Mouse (Mus musculus) heart, embryonic 16.5 days (tissue): ENCODE measurements around the gene Phlda1. TPM values are rescaled to one million over a fixed set of nuclear protein-coding genes. Genes with fewer than 3 reads are reported as not detected.

Source experiments
- ATAC-seq: fragments of 200-750 bp; cut with Nextera tagmentation; replicated peaks from 2 replicates; pipeline ENCODE4 v1.8.0; 2017; ENCODE audit warnings: moderate number of reproducible peaks; ENCODE audit not compliant: insufficient read depth, low FRiP score; ENCODE audit errors: extremely low read depth
- H3K27ac ChIP-seq: fragments of 300-500 bp; sonication (generic); 2 replicates; pipeline ENCODE4 v1.5.1; 2014; ENCODE audit warnings: mild to moderate bottlenecking, low read length, control low read depth, moderate library complexity
- H3K27me3 ChIP-seq: fragments of 300-500 bp; sonication (generic); 2 replicates; pipeline ENCODE4 v1.6.1; 2014; ENCODE audit warnings: low read length, mixed read lengths; ENCODE audit not compliant: control insufficient read depth, insufficient read depth
- H3K36me3 ChIP-seq: fragments of 300-500 bp; sonication (generic); 2 replicates; pipeline ENCODE4 v1.6.1; 2014; ENCODE audit not compliant: control insufficient read depth, insufficient read depth
- H3K4me1 ChIP-seq: fragments of 300-500 bp; sonication (generic); 2 replicates; pipeline ENCODE4 v1.6.1; 2014; ENCODE audit warnings: low read length, mixed read lengths; ENCODE audit not compliant: control insufficient read depth, insufficient read depth
- H3K4me2 ChIP-seq: fragments of 300-500 bp; sonication (generic); 2 replicates; pipeline ENCODE4 v1.6.1; 2014; ENCODE audit warnings: low read depth, mild to moderate bottlenecking, control low read depth, low read length
- H3K4me3 ChIP-seq: fragments of 300-500 bp; sonication (generic); 2 replicates; pipeline ENCODE4 v1.5.1; 2014; ENCODE audit warnings: mild to moderate bottlenecking, control low read depth, low read length
- H3K9ac ChIP-seq: fragments of 300-500 bp; sonication (generic); 2 replicates; pipeline ENCODE4 v1.6.1; 2014; ENCODE audit warnings: low read length, control low read depth
- H3K9me3 ChIP-seq: fragments of 300-500 bp; sonication (generic); replicated peaks from 2 replicates; pipeline ENCODE4 v1.6.1; 2016; ENCODE audit warnings: low read length; ENCODE audit not compliant: control insufficient read depth
- WGBS: fragments of 180-500 bp; shearing (Covaris S2); extraction: QIAGEN DNeasy Blood & Tissue Kit; methylation state at CpG from one replicate; pipeline ENCODE4 v1.1.7; 2014; 5-methylcytosine and 5-hydroxymethylcytosine counted together
- polyA plus RNA-seq: library from polyadenylated mRNA; unstranded; fragments of >200 nt; fragmentation: Nextera tagmentation; extraction: Ambion mirVana; gene quantifications from 2 replicates; pipeline ENCODE4 v1.2.1, GENCODE M21; 2015

Phlda1 gene
- polyA plus RNA-seq, 1 experiment from 2014 or later: 27.4 TPM

GRCm38 (mm10) chr10:111509103-111509784, 3.2 kb downstream of the Phlda1 start:
- H3K4me2 ChIP-seq: peak overlapping the region; percentile 97
- peak overlapping the region; percentile 96 for H3K9ac ChIP-seq
- H3K36me3 ChIP-seq: 0 out of 2 replicates have a peak, but pooled peaks cover 2% of the 10 kb centered on the region
- ATAC-seq: no peak
- peaks cover 37% of the 10 kb centered on the region for H3K4me1 ChIP-seq
- H3K9me3 ChIP-seq: no peaks in the 10 kb centered on the region
- peak overlapping the region; percentile 81 for H3K4me3 ChIP-seq
- peak overlapping the region; percentile 2; the same call in 1 of the 2 replicates for H3K27ac ChIP-seq
- no peaks in the 10 kb centered on the region for H3K27me3 ChIP-seq
- 42% methylated on average over 8 of the region's 8 CpGs for WGBS

DNA sequence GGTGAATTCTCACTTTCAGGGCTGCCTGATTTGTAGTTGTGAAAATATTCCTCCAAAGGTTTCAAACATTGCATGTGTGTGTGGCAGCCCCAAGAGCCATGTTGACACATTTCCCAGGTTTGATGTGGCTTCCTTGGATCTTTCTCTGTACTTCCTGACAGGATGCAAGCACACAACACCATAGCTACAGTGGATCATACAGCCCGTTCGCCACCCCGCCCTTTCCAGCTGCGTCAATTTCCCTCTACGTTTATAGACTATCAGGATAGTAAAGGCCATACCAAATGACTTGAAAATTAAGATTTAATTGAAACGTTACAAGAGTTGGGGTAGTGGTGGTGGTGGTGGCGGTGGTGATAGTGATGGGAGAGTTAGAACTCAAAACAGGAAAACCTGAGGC, 3.9 kb downstream of the Phlda1 start:
- WGBS: 58% methylated on average over 7 of the region's 7 CpGs
- Histone ChIP-seq H3K36me3 (0 out of 2 replicates have a peak, but pooled peaks cover 2% of the 10 kb centered on the region), H3K9ac (no peak overlapping the region), H3K27me3 (no peaks in the 10 kb centered on the region), H3K4me3 (no peak overlapping the region), H3K9me3 (no peaks in the 10 kb centered on the region), H3K4me1 (peaks cover 32% of the 10 kb centered on the region), H3K4me2 (no peak overlapping the region; the same call in 1 of the 2 replicates), H3K27ac (0 out of 2 replicates have a peak overlapping the region, but pooled peaks have one; percentile 2)
- no peak for ATAC-seq

DNA sequence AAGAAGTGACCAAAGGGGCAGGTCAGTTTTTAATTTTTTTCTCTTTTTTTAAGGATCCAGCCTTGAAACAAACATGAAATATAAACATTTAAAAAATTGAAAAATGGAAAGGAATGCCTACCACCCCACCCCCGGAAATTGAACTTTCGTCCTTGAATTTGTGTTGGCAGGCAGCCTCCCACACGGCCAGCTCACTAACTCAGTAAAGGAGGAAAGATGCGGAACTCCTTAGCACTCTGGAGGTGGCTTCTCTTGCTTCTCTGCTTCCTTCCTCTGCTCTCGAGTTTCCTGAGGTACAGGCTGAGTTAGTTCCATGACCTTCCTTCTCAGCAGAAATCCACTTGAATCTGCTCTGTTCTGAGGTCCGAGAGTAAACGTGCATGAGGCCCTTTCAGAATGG, 4.7 kb downstream of the Phlda1 start:
- no peak overlapping the region for H3K9ac ChIP-seq
- WGBS: 47% methylated on average over 7 of the region's 7 CpGs
- H3K4me2 ChIP-seq: no peak overlapping the region
- H3K27ac ChIP-seq: no peak overlapping the region
- no peak overlapping the region for H3K4me3 ChIP-seq
- 0 out of 2 replicates have a peak, but pooled peaks cover 2% of the 10 kb centered on the region for H3K36me3 ChIP-seq
- no peaks in the 10 kb centered on the region for H3K9me3 ChIP-seq
- peaks cover 32% of the 10 kb centered on the region for H3K4me1 ChIP-seq
- ATAC-seq: no peak
- no peaks in the 10 kb centered on the region for H3K27me3 ChIP-seq

DNA sequence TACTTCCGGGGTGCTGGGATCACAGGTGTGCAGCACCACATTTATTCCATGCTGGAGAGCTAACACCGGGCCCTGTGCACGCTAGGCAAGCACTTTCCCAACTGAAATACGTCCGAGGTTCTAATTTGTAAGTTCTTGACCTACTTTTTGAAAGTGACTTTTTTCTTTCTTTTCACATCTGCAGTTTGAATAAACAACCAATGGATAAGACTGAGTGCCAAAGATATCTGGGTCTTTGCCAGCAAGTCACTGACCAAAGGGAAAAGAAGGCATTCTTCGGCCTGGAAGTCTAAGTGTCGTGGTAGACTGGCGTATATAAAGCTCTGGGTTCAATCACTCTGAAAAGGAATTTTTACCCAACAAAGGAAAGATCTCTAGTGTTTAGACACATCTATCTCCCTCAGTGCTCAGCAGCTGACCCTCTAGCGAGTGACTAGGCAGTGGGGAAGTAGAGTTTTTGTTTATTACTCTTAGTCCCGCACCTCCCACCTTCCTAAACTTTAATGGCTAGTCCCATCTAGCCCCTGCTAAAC, 6.0 kb downstream of the Phlda1 start:
- peaks cover 43% of the 10 kb centered on the region for H3K4me1 ChIP-seq
- H3K4me3 ChIP-seq: no peak overlapping the region
- WGBS: 61% methylated on average over 10 of the region's 10 CpGs
- no peak for ATAC-seq
- H3K4me2 ChIP-seq: no peak overlapping the region
- H3K27me3 ChIP-seq: no peaks in the 10 kb centered on the region
- no peak overlapping the region for H3K9ac ChIP-seq
- 0 out of 2 replicates have a peak, but pooled peaks cover 2% of the 10 kb centered on the region for H3K36me3 ChIP-seq
- no peak overlapping the region for H3K27ac ChIP-seq
- no peaks in the 10 kb centered on the region for H3K9me3 ChIP-seq

- Histone ChIP-seq H3K4me1 (peaks cover 37% of the 10 kb centered on the region), H3K27me3 (no peaks in the 10 kb centered on the region), H3K36me3 (no peaks in the 10 kb centered on the region), H3K9me3 (no peaks in the 10 kb centered on the region), H3K4me2 (no peak overlapping the region), H3K4me3 (no peak overlapping the region), H3K27ac (no peak overlapping the region), H3K9ac (no peak overlapping the region)
- ATAC-seq: no peak
- WGBS: 87% methylated on average over 5 of the region's 5 CpGs
Measured at GRCm38 (mm10) chr10:111514282-111514885, 8.3 kb downstream of the Phlda1 start.

DNA sequence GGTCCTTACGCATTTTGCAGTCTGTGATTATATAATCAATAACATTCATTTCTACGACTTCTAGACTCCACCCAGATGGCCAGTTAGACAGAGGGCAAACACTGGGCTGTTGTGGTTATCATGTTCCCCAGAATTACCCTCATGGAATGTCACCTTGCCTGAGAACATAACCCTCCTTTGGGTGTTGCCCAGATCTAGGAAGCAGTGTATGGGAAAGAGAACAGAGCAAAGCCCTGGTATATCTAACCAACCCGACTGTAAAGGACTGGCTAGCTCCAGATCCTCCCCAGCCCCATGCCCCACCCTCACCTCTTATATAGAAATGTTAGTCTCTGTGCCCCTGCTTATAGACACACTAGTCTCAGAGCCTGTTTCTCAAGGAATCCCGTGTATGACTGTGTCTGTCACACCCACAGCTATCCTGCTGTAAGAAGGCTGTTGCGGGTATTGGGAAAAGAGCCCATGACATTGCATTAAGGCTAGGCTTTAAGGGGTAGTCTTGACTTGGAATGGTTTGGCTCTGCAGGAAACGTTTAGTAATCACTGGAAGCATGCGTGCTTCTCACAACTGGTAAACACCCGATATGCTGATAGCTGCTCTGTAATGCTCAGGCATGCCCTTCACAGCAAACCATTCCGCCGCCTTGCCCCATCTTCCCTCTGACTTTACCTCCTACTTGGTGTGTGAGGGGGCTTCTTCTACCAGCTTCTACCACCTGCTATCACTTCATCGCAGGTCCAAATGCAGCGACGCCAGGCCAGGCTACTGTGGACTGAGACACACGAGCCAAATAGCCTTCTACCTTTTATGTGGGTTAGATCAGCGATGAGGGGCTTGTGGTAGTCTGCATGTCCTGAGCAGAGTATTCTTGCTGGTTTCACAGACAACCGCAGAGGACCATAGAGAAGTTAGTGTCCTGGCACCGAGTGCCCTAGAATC, 9.3 kb downstream of the Phlda1 start:
- Histone ChIP-seq H3K9ac (no peak overlapping the region), H3K27me3 (no peaks in the 10 kb centered on the region), H3K36me3 (no peaks in the 10 kb centered on the region), H3K27ac (peak overlapping the region; percentile 4), H3K4me2 (peak overlapping the region; percentile 39; the same call in 1 of the 2 replicates), H3K4me1 (peaks cover 31% of the 10 kb centered on the region), H3K4me3 (no peak overlapping the region), H3K9me3 (no peaks in the 10 kb centered on the region)
- 69% methylated on average over 17 of the region's 17 CpGs for WGBS
- 0 out of 2 replicates have a peak, but pooled peaks have one; percentile 6 for ATAC-seq

DNA sequence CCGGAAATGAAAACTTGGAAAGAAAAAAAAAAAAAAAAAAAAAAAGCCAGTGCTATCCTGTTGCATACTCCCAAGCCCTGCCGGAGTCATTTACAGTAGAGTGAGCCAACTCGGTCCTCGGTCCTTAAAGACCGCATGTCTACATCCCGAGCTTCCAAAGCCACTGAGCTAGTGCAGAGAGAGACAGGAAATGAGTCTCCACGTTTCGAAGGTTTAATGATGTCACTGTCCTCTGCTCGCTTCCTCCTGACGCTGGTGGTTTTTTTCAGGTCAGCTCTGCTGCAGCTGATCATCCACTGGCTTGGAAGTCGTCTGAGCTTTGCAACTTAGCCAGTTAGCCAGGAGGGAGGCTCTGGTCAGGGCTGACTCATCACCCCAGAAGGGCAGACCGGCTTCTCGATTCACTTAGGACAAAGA, 10.1 kb downstream of the Phlda1 start:
- Histone ChIP-seq H3K9me3 (no peaks in the 10 kb centered on the region), H3K4me1 (peaks cover 31% of the 10 kb centered on the region), H3K36me3 (no peaks in the 10 kb centered on the region), H3K27ac (peak overlapping the region; percentile 4), H3K27me3 (no peaks in the 10 kb centered on the region), H3K9ac (no peak overlapping the region), H3K4me3 (no peak overlapping the region), H3K4me2 (peak overlapping the region; percentile 39)
- peak; percentile 46 for ATAC-seq
- 34% methylated on average over 13 of the region's 13 CpGs for WGBS

DNA sequence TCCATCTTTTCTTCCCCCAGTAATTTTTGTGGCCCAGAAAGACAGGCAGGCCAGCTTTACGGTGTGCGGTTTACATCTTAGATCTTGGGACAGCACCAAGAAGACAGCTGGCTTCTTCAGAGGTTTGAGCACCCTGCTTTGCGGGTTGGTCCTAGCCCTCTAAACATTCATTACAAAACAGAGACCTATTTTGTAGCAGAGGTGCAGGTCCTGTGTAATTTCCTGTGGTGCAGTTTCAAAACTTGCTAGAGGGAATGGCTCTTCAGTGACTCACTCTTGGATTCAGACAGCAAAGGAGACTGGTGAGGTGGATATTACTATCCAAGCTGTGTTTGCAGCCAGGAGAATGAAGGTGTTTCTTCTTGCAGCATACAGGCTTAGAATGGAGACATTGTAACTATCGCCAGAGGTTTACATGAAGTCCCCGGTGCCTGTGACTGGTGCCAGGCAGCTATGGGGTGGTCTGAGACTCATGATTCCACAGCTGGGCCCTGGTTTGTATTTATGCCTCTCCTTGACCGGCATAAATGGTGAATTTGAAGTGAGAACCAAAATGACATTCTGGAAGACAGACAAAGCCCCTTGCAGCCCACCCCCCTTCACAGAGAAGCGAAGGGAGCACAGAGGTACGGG, 10.8 kb downstream of the Phlda1 start:
- 80% methylated on average over 8 of the region's 8 CpGs for WGBS
- Histone ChIP-seq H3K9me3 (no peaks in the 10 kb centered on the region), H3K4me2 (peak overlapping the region; percentile 8; the same call in 1 of the 2 replicates), H3K4me1 (peaks cover 33% of the 10 kb centered on the region), H3K4me3 (no peak overlapping the region), H3K9ac (peak overlapping the region; percentile 34; the same call in 1 of the 2 replicates), H3K36me3 (no peaks in the 10 kb centered on the region), H3K27ac (peak overlapping the region; percentile 4), H3K27me3 (no peaks in the 10 kb centered on the region)
- ATAC-seq: no peak
